Mouse (Mus musculus) urinary bladder, adult 2 months (tissue): ENCODE measurements around the gene Arsg. TPM values are rescaled to one million over a fixed set of nuclear protein-coding genes. Genes with fewer than 3 reads are reported as not detected.

Source experiments
- DNase-seq: peaks from one replicate; pipeline ENCODE4 v3.0.0; 2022; ENCODE audit warnings: low spot score
- polyA plus RNA-seq: library from polyadenylated mRNA; depleted of rRNA; stranded (reverse); fragments of >200 nt; gene quantifications from 2 replicates; pipeline ENCODE4 v1.2.3, GENCODE M21; 2012

The Arsg gene
- polyA plus RNA-seq, 1 experiment: 6.7 TPM

DNA sequence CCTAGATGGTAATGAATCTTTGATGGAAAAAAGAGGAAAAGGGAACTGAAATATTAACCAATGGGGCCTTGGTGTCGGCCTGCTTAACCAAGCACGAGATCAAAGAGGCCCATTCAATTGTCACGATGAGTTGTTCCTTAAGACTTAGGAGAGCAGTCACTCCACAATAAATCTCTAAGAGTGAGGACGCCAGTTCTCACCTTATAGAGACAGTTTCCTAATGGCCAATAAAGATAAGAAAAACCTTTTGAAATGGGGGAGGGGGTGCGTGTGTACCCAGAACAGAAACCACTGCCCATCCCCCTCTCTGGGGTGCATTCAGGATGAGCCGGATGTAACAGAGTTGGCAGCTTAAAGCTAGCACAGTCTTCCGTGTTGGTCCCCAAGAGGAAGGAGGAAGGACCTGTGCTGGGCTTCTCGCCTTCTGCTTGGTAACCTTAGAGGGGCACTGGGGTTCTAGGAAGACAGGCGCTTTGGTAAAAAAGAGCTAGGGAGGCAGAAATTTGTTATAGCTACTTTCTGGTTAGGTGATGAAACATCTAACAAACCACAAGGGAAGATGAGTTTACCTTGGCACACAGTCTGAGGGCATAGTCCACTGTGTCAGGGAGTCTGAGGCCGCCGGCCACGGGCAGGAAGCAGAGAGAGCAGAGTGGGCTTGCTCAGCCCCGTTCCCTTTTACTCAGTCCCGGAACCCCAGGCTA lies 22.7 kb downstream of the Arsg start:
- DNase-seq: no peak

DNA sequence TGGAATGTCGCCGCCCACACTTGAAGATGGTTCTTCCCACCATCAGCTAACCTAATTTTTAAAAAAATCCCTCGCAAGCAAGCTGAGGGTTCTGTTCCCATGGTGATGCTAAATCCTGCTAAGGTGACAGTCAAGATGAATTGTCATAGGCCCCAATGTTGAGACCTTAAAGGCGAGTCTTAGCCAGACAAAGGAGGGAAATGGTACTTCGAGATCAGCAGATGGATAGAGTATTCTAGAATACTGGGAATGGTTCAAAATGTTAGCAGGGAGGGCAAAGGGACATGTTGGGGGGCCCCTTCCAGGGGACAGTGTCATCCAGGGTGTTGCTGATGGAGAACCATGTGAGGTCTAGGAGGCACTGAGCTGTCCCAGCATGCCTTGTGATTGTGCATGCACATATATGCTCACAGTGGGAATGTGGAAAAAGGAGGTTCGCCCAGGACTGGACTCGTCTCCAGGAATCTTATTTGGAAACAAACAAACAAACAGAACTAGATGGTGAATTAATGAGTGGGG lies 23.4 kb downstream of the Arsg start:
- no peak for DNase-seq

DNA sequence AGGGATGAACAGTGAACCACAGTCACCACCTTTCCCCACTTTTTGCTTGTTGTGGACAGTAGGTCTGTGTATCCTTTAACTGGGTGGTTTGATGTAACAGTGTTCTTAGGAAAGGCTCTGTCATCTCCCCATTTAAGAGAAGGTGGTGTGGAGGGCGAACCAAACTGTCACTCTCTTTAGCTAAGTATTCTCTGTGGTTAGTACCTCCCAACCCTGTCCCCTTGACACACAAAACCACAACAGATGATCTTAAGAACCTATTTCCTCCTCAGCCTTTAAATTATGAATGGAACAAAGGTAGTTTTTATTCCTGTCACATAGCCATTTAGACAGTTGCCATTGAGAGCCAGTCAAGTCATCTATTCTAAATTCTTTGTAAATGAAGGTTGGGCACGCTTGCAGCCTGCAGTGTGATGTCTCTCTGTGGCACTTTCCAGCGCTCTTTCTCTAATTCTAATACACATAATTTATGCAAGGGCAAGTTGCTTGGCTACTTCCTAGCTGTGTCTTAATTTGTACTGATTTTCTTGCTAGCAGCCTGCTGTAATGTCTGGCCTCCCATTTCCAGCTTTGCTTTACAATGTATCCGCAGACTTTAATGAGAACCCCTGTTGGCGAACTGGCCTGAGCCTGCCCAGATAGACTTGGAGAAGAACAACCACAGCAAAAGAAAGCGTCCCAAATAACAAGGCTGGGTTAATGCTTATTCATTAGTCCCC lies 24.0 kb downstream of the Arsg start:
- DNase-seq: no peak

DNA sequence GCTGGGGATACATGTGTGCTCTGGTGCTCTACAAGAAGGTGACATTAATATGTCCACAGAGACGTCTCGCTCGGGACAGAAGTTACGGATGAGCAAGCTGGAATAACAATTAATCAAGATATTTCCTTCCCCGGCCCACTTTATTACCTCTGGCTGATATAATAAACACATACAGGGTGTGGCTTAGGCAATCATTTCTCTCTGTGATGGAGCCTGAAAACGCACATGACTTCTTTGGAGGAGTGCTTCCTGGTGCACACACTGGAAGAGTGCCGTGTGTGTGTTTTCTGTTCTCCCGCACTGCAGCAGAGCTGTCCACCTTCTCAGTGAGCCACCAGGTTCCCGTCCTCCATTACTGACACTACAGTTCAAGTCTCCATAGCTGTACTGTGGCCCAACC lies 24.8 kb downstream of the Arsg start:
- no peak for DNase-seq

DNA sequence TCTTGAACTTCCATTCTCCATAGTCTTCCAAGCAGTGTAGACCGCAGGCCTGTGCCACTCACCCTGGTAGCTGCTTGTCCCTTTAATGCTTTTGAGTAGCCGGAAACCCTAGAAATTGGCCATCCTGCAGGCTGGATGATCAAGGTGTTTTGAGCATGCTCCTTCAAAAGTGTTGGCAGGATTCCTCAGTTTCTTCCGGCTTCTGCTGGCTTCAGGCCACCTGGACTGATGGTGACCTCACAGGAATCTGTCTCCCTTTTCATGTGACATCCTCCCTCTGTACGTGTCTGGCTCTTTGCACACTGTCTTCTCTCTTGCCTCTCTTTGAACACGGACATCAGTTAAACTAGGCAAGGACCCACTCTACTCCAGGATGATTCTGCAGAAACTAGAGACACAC lies 27.0 kb downstream of the Arsg start:
- DNase-seq: no peak

DNA sequence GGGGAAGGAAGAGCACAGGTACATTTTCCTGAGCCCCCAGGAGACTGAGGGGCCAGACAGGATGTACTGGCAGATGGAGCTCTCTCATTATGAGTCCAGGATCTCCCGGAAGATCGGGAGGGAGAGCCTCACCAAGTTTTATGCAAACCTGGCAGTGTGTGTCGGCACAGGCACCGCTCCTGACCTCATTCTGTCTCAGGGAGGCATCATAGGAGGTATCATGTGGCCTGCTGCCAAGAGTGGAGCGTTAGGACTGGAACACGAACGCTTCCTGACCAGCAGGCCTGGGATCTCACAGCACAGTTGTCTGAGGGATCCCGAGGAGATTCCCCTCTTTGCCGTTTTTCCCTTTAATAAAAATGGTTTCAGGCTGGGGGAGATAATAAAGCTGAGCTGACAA lies 31.8 kb downstream of the Arsg start:
- DNase-seq: no peak

DNA sequence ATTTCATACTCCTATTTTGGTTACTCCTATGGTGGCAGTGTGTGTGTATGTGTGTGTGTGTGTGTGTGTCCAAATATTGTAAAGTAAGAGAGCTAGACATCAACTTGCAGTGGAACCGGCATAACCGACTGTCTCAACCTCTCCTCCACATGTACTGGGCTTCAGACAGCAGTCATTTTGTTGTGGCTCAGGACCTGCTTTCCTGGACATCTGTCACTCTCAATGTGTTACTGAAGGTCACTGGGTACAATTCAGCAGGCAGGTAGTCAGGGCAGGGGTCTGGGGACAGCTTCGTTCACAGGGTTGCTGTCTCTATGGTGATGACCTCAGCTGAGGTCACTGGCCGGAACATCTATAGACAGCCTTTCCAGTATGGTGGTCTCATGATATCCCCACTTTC lies 32.6 kb downstream of the Arsg start:
- DNase-seq: no peak

DNA sequence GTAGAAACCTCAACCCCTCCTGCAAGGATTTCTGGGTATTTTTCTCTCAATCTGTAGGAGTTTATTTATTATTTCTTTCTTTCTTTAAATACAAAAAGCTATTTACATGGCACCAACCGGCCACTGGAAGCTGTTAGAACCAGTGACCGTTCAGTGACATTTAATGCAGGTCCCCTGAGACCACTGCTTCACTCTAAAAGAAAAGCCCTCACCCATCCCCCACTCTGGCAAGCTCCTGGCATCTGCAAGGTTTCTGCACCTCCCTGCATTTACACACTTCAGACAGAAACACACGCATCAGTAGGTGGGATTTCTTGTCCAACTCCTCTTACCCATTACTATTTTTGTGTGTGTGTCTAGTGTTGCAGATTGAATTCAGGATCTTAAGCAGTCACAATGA lies 33.9 kb downstream of the Arsg start:
- DNase-seq: no peak

DNA sequence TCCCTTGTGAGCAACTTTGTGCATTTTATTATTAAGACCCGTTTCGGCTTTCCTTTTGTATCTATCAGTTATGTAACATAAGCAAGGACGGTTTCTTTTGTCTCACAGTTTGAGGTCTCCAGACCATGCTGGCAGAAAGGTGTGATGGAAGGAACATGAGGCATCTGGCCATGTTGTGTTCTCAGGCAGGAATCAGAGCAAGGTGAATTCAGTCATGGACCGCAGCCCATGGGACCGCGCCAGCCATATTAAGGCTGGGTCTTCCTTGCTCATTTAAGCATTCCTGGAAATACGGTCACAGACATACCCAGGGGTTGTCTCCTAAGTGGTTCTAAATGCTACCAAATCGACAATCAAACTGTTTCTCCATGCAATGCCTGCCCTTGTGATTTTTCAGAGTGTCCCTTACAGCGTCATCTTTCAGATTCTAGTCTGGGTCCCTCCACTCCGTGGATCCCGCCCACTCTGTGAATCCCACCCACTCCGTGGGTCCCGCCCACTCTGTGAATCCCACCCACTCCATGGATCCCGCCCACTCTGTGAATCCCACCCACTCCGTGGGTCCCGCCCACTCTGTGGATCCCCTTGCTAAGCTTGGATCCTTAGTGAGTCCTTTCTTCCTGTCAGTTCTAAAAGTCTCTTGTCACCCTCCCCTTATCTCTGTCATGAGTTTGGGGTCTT lies 40.0 kb downstream of the Arsg start:
- DNase-seq: no peak

DNA sequence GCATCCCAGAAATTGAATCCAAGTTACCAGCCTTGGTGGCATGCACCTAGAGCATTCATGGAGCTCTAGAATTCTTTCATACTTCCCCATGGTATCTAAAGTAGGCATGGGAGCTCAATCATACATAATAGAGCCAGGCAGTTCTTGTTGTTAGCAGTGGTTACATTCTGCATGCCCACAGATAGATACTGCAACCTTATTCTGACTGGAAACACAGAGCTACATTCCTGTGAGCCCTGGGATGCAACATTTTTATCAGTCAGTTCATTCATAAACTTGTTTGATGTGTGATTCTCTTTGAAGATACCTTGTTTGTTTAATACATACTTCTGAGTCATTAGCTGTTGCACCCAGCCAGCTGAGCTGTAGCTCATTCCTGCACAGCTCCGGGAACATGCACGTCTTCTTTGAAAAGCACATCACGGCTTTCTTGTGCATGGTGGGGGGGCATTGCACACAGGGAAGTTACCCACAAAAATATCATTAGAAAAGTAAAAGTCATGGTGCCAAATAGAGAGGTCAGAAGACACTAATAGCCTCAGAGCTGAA lies 41.0 kb downstream of the Arsg start:
- no peak for DNase-seq

DNA sequence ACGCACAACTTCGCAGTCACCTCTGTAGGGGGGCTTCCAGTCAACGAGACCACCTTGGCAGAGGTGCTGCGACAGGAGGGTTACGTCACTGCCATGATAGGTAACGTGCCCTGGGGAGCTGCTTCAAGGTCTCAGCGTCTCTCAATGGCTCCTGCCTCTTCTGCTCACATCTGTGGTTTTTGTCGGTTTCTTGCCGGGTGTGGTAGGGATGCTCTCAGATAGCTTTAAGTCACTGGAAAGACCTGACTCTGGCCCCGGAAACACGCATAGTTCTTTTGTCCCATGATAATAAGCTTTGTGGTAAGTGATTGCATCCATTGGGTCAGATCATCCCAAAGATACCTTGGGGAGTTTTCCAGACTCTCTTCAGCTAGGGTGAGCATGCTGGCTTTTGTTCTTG lies 44.2 kb downstream of the Arsg start:
- no peak for DNase-seq

DNA sequence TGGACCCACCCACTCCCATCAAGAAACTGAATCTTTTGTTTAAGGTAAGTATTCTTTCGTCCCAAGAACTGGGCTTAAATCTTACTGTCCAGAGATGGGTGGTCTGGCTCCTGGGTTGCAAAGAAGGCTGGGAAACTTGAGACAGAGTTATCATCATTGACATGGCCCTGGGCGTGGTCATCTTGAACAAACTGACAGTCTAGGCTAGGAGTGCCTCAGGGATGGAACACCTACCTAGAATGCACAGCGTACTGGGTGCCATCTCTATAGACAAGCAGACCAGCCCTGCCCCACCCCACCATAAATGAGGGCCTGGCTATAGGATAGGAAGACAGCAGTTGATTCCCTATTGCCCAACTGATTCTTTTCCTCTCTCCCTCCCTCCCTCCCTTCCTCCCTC lies 44.6 kb downstream of the Arsg start:
- no peak for DNase-seq

DNA sequence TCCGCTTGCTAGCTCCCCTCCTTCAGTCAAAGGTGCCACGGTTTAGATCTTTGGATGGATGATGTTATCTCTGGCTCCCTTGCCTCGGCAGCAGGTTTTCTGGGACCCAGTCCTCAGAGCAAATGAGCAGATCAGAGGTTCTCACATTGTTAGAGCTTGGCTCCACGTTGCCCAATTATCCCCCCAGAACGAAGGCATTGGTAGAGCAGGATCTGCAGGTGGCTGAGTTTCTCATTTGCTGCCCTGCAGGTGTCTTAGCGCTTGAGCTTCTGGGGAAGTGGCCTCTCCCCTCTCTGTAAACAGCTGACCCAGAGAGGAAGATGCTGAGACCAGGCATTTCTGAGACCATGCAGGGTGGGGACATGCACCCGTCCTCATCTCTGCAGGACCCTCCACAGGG lies 47.8 kb downstream of the Arsg start:
- DNase-seq: no peak

DNA sequence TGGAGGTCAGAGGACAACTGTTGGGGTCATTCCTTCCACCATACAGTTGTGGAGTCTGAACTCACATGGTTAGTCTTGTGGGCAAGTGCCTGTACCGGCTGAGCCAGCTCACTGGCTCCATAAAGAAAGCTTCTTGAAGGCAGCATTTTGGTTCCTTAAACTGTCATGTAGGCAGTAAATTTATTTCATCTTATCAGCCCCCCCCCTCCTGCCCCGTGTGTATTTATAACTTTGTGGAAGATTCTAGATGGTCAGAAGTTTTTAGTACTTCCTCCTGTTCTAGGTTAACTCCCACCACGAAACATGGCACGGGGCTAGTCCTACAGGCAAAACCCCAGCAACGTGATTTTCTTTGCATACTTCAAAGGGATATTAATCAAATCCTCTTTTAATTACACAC lies 51.7 kb downstream of the Arsg start:
- DNase-seq: no peak

DNA sequence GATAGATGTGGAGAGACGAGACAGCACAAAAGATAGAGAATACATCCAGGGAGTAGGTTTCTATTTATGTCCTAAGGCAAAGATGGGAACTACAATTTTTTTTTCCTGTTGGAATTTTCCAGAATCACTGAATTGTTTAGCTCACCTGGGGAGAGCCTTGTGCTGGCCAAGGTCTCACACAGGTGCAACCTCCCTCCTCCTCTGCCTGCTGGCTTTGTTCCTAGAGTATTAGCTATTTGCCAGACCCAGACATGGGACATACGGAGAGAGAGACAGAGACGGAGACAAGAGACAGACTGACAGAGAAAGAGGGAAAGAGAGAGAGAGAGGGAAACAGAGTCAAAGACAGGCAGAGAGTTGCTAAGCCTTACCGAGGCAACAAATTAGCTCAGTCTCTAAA lies 52.4 kb downstream of the Arsg start:
- no peak for DNase-seq

DNA sequence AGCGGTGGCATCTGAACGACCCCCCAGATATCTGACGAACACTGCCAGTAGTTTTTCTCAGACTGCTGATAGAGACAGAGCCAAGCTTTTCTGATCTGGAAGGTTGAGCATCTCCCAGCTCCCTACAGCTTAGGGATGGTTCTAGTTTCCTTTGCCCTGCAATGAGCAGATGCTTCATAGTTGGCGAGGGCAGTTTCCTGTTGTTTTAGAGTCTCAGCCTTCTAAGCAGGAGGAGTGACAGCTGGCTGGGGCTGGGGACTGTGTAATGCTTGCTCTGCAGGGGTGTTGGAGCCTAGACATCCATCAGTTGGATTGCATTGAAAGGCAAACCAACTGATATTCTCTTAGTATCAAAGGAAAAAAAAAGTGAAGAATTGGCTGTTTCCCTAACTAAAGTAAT lies 56.9 kb downstream of the Arsg start:
- DNase-seq: no peak

DNA sequence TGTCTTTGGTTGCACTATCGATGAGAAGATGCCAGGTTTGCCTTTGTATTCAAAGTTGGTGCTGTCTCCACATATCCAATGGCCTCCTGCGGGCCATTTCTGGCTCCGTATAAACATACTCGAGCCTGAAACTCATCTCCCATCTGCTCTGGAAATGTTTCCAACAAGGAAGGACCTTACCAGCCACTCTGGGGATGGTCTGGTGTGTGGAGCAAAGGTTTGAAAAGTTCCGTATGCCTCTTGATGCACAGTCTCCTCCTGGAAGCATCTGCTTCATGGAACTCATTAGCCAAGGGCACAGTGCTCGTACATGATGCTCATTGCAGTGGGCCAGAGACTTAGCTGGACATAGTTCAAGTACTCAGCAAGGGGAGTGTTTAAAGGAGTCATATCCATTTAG lies 62.8 kb downstream of the Arsg start:
- no peak for DNase-seq

DNA sequence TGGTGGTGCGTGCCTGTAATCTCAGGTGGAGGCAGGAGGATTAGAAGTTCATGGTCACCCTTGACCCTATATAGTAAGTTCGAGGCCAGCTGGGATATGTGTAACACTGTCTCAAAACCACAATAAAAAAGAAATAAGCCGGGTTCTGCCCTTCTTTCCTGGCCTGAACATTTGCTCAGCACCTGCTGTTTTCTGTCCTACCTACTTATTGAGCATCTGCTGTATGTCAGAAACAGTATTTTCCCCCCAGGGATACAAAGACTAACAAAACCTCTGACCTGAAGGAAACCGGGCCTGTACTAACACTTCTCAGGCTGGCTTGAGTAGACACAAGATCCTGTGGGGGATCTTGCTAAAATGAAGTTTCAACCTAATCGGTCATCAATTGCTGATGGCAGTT lies 63.8 kb downstream of the Arsg start:
- DNase-seq: no peak

DNA sequence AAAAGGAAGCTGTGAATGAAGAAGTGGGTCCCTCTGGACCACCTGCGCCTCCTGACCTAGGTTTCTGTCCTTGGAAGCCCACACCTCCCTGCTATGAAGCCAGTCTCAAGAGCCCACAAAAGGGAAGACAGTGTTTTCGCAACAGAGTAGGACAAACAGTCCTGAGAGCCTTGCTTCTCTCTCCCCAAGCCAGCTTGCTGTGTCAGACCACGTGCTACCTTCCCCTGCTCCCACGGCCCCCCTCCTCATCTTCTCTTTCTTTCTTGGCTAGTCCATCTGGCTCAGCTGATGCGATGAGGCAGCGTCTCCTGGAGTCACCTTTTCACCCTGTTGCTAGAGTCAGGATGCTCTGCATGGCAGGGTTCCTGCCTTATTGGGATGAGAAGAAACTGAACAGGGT lies 66.1 kb downstream of the Arsg start:
- DNase-seq: no peak

DNA sequence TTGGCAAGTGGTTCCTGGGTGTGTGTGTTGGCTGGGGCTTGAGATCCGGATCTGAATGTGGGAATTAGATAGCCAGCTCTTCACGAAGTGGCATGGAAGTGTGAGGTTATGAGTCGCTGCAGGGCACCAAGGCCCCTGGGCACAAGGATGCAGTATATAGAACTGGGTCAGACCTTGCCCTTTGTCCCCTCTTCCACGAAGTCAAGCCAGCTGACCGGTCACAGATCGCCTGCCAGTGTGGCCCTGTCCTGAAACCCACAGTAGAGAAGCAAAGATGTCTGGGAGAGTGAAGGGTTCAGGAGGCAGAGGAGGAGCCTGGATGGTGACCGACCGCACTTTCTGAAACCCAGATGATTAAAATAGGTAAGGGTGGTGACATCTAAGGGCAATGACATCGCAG lies 70.3 kb downstream of the Arsg start:
- no peak for DNase-seq

DNA sequence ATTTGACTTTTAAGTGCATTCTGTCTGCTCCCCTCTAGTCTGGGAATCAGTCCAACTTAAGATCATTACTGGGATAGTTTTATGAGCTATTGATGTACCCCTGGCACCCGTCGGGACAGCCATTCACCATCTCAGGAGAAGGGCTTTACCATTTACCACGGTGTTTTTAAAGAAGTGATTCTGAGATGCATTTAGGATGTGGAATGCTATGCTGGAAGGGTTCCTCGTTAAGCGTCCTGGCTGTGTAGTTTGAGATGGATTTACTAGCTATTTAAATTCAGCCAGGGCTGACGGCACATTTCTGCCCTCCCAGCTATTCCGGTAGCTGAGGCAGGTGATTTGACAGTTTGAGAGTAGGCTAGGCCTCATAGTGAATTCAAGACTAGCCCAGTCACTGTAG lies 71.3 kb downstream of the Arsg start:
- no peak for DNase-seq

DNA sequence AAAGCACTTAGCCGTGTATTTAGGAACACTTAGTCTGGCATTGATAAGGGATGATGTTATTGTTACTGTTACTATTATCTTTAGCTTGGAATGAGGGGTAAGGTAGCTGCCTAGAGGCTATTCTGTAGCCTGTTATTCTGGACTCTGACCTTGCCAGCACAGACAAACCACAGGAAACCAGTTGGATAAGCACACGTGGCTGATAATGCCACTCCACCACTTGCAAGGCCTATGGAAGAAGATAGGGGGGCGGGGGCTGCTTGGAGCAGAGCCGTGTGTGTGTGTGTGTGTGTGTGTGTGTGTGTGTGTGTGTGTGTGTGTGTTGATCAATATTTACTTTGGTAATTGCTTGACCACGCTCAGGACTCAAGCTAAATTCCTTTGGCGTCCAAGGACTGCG lies 72.1 kb downstream of the Arsg start:
- no peak for DNase-seq

DNA sequence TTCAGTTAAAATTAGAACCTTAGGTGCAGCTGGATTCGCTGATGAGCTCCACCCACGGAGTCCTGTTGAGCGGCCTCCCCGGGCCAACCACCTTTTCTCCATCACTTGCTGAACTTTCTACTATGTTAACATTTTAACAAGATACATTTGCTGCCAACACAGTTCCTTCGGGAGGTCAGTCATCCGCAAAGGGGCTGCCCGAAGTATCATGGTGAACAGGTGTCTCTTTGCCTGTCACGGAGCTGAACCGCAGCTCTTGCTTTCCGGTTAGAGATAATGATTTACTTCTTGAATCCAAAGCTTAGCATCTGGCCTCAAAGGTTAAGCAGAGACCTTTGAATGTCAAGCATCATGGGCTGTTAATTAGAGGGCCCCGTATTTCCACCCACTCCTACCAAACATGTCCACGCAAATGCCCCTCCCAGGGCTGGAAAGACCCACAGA lies 72.5 kb downstream of the Arsg start:
- DNase-seq: no peak
